Mouse (Mus musculus) intestine, postnatal 0 days (tissue): ENCODE results near the gene Slc25a23. TPM values are rescaled to one million over a fixed set of nuclear protein-coding genes. Genes with fewer than 3 reads are reported as not detected.

ENCODE experiments used
- ATAC-seq: fragments of 200-750 bp; cut with Nextera tagmentation; 2 replicates; pipeline ENCODE4 v1.8.0; 2017; ENCODE audit warnings: mild to moderate bottlenecking, moderate TSS enrichment, moderate library complexity
- H3K27ac ChIP-seq: fragments of 300-500 bp; sonication (generic); 2 replicates; pipeline ENCODE4 v1.5.1; 2014; ENCODE audit warnings: mild to moderate bottlenecking, low read depth, low read length, moderate library complexity
- H3K27me3 ChIP-seq: fragments of 300-500 bp; sonication (generic); replicated peaks from 2 replicates; pipeline ENCODE4 v1.6.1; 2014; ENCODE audit warnings: low read length, mixed read lengths; ENCODE audit not compliant: control insufficient read depth, insufficient read depth
- H3K36me3 ChIP-seq: fragments of 300-500 bp; sonication (generic); 2 replicates; pipeline ENCODE4 v1.6.1; 2014; ENCODE audit warnings: mild to moderate bottlenecking, moderate library complexity; ENCODE audit not compliant: control insufficient read depth, insufficient read depth
- H3K4me1 ChIP-seq: fragments of 300-500 bp; sonication (generic); replicated peaks from 2 replicates; pipeline ENCODE4 v1.6.1; 2014; ENCODE audit warnings: antibody characterized with exemption, low read length, mixed read lengths; ENCODE audit not compliant: control insufficient read depth, insufficient read depth
- H3K4me2 ChIP-seq: fragments of 300-500 bp; sonication (generic); replicated peaks from 2 replicates; pipeline ENCODE4 v1.6.1; 2014; ENCODE audit warnings: low read depth, mild to moderate bottlenecking, moderate library complexity
- H3K4me3 ChIP-seq: fragments of 300-500 bp; sonication (generic); 2 replicates; pipeline ENCODE4 v1.5.1; 2014; ENCODE audit warnings: low read depth, low read length
- H3K9ac ChIP-seq: fragments of 300-500 bp; sonication (generic); 2 replicates; pipeline ENCODE4 v1.6.1; 2014; ENCODE audit warnings: mild to moderate bottlenecking, low read depth, low read length
- H3K9me3 ChIP-seq: fragments of 300-500 bp; sonication (generic); 2 replicates; pipeline ENCODE4 v1.6.1; 2016; ENCODE audit warnings: mixed run types; ENCODE audit not compliant: control insufficient read depth
- CTCF ChIP-seq: sonication (generic); IDR thresholded peaks from 2 replicates; pipeline ENCODE4 v1.5.1; 2016; ENCODE audit warnings: low read depth, mild to moderate bottlenecking, control low read depth, antibody characterized with exemption, moderate library complexity
- WGBS: fragments of 180-500 bp; shearing (Covaris S2); extraction: QIAGEN DNeasy Blood & Tissue Kit; methylation state at CpG from one replicate; pipeline ENCODE4 v1.1.7; 2014; 5-methylcytosine and 5-hydroxymethylcytosine counted together
- polyA plus RNA-seq: library from polyadenylated mRNA; unstranded; fragments of >200 nt; fragmentation: Nextera tagmentation; extraction: Ambion mirVana; gene quantifications from 2 replicates; pipeline ENCODE4 v1.2.1, GENCODE M21; 2015

Slc25a23 gene
- 4.8 and 5.1 TPM in 2 replicates for polyA plus RNA-seq

- H3K4me1 ChIP-seq, result peaks cover 11% of the 10 kb centered on the region; the same call in 1 of the 2 replicates
- peak within 1 kb of the TSS; percentile 76 for H3K27ac ChIP-seq
- peak within 1 kb of the TSS; percentile 69 for H3K9ac ChIP-seq
- peak within 1 kb of the TSS; percentile 98 for H3K4me2 ChIP-seq
- H3K9me3 ChIP-seq, result no peaks in the 10 kb centered on the region
- WGBS, result under 1% methylated on average over 36 of the region's 45 CpGs
- no peak for TF ChIP-seq CTCF
- ATAC-seq, result no peak
- no peaks in the 10 kb centered on the region; the same call in 1 of the 2 replicates for H3K36me3 ChIP-seq
- H3K27me3 ChIP-seq, result peaks cover 8% of the 10 kb centered on the region; the same call in 1 of the 2 replicates
- H3K4me3 ChIP-seq, result peak within 1 kb of the TSS; percentile 68
These were observed at the start of gene Slc25a23 for GRCm38 (mm10) chr17:57059486-57059977. TSS of gene Slc25a23 (minus strand) at chr17:57059863.

DNA sequence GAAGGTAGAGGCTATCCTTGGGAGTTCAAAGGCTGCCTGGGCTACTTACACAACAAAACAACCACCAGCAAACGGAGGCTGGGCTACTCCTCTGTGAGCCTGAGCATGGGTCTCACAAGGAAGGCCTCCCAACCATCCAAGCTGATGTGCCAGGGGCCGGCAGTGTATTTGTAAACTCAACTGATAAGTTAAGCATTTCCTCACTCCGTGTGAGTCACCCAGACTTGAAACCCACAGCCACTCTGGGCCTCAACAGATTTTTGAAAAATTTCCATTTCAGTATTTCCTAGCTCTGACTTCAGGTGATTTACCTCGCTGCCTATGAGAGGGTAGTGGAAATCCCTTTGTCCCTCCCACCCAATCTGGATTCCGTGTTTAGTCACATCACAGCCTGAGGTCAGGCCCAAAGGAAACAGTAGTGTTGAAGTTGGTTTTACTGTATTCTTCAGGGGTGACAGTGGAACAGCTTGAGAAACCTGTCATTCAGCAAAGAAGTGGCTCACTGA, 49.1 kb upstream of the Slc25a23 start:
- no peak for ATAC-seq
- 39% methylated on average over 5 of the region's 5 CpGs for WGBS
- H3K4me1 ChIP-seq, result 0 out of 2 replicates have a peak, but pooled peaks cover 4% of the 10 kb centered on the region
- no peaks in the 10 kb centered on the region for H3K27me3 ChIP-seq
- H3K9me3 ChIP-seq, result no peaks in the 10 kb centered on the region
- H3K4me3 ChIP-seq, result no peak overlapping the region
- H3K27ac ChIP-seq, result no peak overlapping the region
- no peaks in the 10 kb centered on the region for H3K36me3 ChIP-seq
- no peak overlapping the region for H3K9ac ChIP-seq
- TF ChIP-seq CTCF, result no peak
- H3K4me2 ChIP-seq, result no peak overlapping the region

GRCm38 (mm10) chr17:57108040-57108665, 48.5 kb upstream of the Slc25a23 start:
- 76% methylated on average over 7 of the region's 7 CpGs for WGBS
- no peaks in the 10 kb centered on the region for H3K36me3 ChIP-seq

GRCm38 (mm10) chr17:57107064-57107463, 47.4 kb upstream of the Slc25a23 start:
- 84% methylated on average over 5 of the region's 5 CpGs for WGBS
- ATAC-seq, result no peak
- H3K36me3 ChIP-seq, result no peaks in the 10 kb centered on the region
- no peaks in the 10 kb centered on the region for H3K27me3 ChIP-seq
- no peak overlapping the region for H3K4me2 ChIP-seq
- 0 out of 2 replicates have a peak, but pooled peaks cover 4% of the 10 kb centered on the region for H3K4me1 ChIP-seq
- no peak overlapping the region for H3K4me3 ChIP-seq
- TF ChIP-seq CTCF, result no peak
- H3K27ac ChIP-seq, result no peak overlapping the region
- no peaks in the 10 kb centered on the region for H3K9me3 ChIP-seq
- no peak overlapping the region for H3K9ac ChIP-seq

More at GRCm38 (mm10) chr17:57108040-57108665, 48.5 kb upstream of the Slc25a23 start:
- Histone ChIP-seq H3K4me1 (0 out of 2 replicates have a peak, but pooled peaks cover 4% of the 10 kb centered on the region), H3K4me3 (no peak overlapping the region), H3K9ac (no peak overlapping the region), H3K27me3 (no peaks in the 10 kb centered on the region), H3K27ac (no peak overlapping the region), H3K4me2 (no peak overlapping the region), H3K9me3 (no peaks in the 10 kb centered on the region)
- no peak for ATAC-seq
- no peak for TF ChIP-seq CTCF

GRCm38 (mm10) chr17:57106035-57106368, 46.3 kb upstream of the Slc25a23 start:
- 24% methylated on average over 9 of the region's 9 CpGs for WGBS
- H3K9ac ChIP-seq, result no peak overlapping the region
- no peaks in the 10 kb centered on the region for H3K9me3 ChIP-seq

DNA sequence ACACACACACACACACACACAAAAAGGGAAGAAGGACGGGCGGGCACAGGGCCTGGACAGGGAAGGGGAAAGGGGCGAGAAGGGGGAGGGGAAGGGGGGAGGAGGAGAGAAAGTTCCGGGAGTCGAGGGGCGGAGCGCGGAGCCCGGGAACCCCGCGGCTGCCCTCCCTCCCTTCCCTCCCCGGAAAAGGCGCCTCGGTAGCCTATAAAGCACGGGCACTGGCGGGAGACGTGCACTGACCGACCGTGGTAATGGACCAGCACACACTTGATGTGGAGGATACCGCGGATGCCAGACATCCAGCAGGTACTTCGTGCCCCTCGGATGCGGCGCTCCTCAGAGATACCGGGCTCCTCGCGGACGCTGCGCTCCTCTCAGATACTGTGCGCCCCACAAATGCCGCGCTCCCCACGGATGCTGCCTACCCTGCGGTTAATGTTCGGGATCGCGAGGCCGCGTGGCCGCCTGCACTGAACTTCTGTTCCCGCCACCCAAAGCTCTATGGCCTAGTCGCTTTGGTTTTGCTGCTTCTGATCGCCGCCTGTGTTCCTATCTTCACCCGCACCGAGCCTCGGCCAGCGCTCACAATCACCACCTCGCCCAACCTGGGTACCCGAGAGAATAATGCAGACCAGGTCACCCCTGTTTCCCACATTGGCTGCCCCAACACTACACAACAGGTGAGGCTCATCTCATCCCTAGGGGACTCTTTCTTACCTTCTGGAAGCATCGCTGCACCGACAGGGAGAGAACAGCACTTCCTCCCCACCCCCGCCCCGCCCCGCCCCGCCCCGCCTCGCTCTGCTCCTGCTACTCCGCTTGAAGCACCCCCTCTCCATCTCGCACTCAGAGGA, 45.7 kb upstream of the Slc25a23 start, which contains the start of gene Tnfsf9:
TSS of gene Tnfsf9 (plus strand) at position 145 of the 854 bp plus-strand sequence.
- peak within 1 kb of the TSS; percentile 60 for H3K4me3 ChIP-seq
- no peak for TF ChIP-seq CTCF
- no peaks in the 10 kb centered on the region for H3K36me3 ChIP-seq
- no peaks in the 10 kb centered on the region for H3K27me3 ChIP-seq
- under 1% methylated on average over 57 of the region's 61 CpGs for WGBS
- H3K4me2 ChIP-seq, result peak within 1 kb of the TSS; percentile 92
- H3K9me3 ChIP-seq, result no peaks in the 10 kb centered on the region
- 0 out of 2 replicates have a peak, but pooled peaks cover 4% of the 10 kb centered on the region for H3K4me1 ChIP-seq
- H3K27ac ChIP-seq, result no peak within 1 kb of the TSS
- H3K9ac ChIP-seq, result peak within 1 kb of the TSS; percentile 50
- peak; percentile 47; the same call in 1 of the 2 replicates for ATAC-seq

More at GRCm38 (mm10) chr17:57106035-57106368, 46.3 kb upstream of the Slc25a23 start:
- peak overlapping the region; percentile 60 for H3K4me3 ChIP-seq
- H3K27me3 ChIP-seq, result no peaks in the 10 kb centered on the region
- no peak overlapping the region for H3K27ac ChIP-seq
- no peaks in the 10 kb centered on the region for H3K36me3 ChIP-seq
- H3K4me2 ChIP-seq, result peak overlapping the region; percentile 92
- ATAC-seq, result no peak
- H3K4me1 ChIP-seq, result 0 out of 2 replicates have a peak, but pooled peaks cover 4% of the 10 kb centered on the region
- TF ChIP-seq CTCF, result no peak
